Mouse (Mus musculus): ENCODE data around the gene Tub.

GRCm38 (mm10) chr7:108985934-108986708, 36.0 kb downstream of the Tub start:
- no peak for TF ChIP-seq CTCF (IDR thresholded peaks at IDR 0.05; ENCODE audit: extremely low read depth, insufficient read length, insufficient replicate concordance, low read depth, low read length)
- no peak for TF ChIP-seq POLR2A (IDR thresholded peaks at IDR 0.05; ENCODE audit: low read depth, low read length)

Data from small intestine, adult 2 months (tissue).